Mouse (Mus musculus) gastrocnemius, postnatal 36 days (tissue): ENCODE results near the gene Efna1. TPM values are rescaled to one million over a fixed set of nuclear protein-coding genes. Genes with fewer than 3 reads are reported as not detected.

Experiments
- DNase-seq, 2 experiments: peaks; one replicate each; pipeline ENCODE4 v3.0.0; 2022
- intact Hi-C: fragments of 180-260 bp; cut with DNase I; formaldehyde crosslinking; loops from one replicate; pipeline ENCODE4 v1.15.1; 2025
- microRNA-seq, 2 experiments: library from miRNA; unstranded; fragments of <30 nt; microRNA quantifications; one replicate each; pipeline ENCODE4 v1.2.0; 2021
- total RNA-seq, 2 experiments: library from RNA; stranded (reverse); gene quantifications; 2 replicates each; pipeline ENCODE4 v1.2.3; 2021

Gene Efna1
- total RNA-seq, 2 experiments from 2014 or later = 10.1 to 11.5 TPM

DNA sequence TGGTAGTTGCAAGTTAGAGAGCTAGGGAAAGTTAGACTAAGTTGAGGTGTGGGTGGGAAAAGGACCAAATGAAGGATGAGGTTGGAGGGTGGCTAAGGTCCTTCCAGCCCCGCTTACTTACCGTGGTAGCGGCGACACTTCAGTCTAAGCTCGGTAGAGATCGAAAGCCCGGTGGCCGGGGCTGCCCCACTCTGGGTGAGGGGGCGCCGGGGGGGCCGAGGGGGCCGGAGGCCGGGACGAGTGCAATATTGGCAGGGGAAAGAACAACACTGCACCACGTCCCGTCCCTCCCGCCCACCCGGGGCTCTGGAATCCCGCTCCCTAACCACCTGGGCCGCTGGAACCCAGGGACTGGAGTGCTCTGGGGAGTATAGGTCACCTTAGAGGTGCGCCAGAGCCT, 54.0 kb downstream of the Efna1 start, which contains the start of gene Mtx1:
Gene Mtx1 (minus strand): TSS at position 189 of the 400 bp plus-strand sequence.
- intact Hi-C loops = no loop called here
- DNase-seq = no peak

DNA sequence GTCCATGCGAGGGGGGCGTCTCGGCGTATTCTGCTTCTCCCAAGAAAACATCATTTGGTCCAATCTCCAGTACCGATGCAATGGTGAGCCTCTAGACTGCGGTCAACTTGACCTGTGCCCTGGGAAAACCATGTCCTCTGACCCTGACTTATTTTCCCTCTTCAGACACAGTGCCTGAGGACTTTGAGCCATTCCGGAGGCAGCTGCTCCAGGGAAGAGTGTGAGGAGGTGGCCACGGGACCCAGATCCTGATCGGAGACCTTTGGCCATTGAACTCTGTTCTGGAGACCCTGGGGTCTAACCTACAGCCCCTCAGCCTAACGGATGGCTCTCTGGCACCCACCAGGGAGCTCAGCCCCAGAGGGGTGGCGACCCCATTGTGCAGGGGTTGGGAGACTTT, 54.6 kb downstream of the Efna1 start:
- no peak for DNase-seq
- intact Hi-C loops = no loop called here

DNA sequence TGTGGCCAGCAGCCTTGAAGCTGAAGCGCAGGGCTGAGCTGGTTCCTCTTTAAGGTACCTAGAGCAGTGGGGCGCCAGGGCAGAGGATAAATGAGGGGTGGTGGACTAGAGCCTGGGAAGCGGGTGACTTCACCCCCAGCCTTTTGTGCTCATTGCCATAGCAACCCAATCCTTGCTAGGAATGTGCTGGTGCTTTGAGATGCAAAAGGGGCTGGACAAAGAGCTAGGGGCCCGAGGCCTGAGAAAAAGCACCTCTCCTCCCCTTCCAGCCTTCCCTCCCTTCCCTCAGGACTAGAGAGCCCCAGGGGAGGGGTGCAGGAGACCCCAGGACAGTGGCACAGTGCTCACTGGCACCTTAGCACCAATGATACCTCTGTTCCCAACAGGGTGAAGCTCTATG, 55.0 kb downstream of the Efna1 start:
- no peak for DNase-seq
- intact Hi-C loops = no loop called here

DNA sequence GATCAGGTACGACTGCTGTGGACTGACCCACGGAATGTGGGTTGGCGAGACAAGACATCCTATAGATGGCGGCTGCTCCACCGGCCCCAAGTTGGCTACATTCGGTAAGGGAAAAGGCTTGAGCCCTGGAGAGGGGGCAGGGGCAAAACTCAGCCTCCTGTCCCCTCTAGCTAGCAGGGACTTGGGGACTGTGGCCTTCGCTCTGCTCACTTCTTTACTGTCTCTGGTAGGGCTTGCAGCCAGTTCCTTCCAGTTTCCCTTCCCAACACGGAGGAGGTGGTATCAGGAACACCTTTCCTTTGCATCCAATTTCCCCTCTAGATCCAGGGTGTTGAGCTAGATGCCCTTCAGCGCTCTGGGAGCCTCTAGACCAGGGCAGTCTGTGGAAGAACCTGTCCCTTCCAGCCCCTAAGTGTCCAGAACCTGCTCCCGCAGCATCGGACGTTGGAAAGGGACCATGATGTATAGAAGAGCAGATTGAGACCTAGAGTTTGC, 55.6 kb downstream of the Efna1 start:
- intact Hi-C loops = no loop called here
- DNase-seq = no peak

DNA sequence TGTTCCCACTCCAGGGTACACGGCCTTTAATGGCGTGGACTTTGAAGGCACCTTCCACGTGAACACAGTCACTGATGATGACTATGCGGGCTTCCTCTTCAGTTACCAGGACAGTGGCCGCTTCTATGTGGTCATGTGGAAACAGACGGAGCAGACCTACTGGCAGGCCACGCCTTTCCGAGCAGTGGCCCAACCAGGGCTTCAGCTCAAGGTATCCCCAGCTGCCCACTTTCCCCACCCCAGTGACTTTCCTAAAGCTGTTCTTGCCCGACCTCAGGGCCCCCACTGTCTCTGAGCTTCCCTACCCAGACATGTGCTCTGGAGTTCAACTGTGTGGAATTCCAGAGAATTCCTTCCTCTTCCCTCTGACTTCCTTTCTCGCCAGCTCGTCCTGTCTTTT, 56.1 kb downstream of the Efna1 start:
- intact Hi-C loops = no loop called here
- DNase-seq = no peak

Small RNA genes within 50 kb of the gene (microRNA-seq; reads per million reads assigned to microRNA genes)
- gene Mir92b = 2.2 to 31.5 reads per million in 2 experiments

Other genes starting within 250 kb of the Efna1 start
- gene Rusc1, start 187.8 kb downstream of the Efna1 start, total RNA-seq = 10 to 100 TPM; 14.8 to 15.7 TPM
- not detected for gene Gm43738, start 180.0 kb downstream of the Efna1 start, total RNA-seq
- 10 to 100 TPM; 23.2 to 27.5 TPM for gene Fdps, start 179.2 kb downstream of the Efna1 start, total RNA-seq
- not detected for gene Pklr, start 145.0 kb downstream of the Efna1 start, total RNA-seq
- gene Hcn3, start 120.9 kb downstream of the Efna1 start, total RNA-seq = under 1 TPM; 0.49 to 0.54 TPM
- 10 to 100 TPM; 15.0 to 16.5 TPM for gene Clk2, start 116.3 kb downstream of the Efna1 start, total RNA-seq
- 10 to 100 TPM; 33.8 to 36.0 TPM for gene Scamp3, start 103.7 kb downstream of the Efna1 start, total RNA-seq
- gene Fam189b, start 98.0 kb downstream of the Efna1 start, total RNA-seq = 10 to 100 TPM; 16.1 to 17.5 TPM
- gene Gba, start 78.2 kb downstream of the Efna1 start, total RNA-seq = 10 to 100 TPM; 18.2 to 18.6 TPM
- 1 to 10 TPM; 6.9 to 8.0 TPM for gene Thbs3, start 66.0 kb downstream of the Efna1 start, total RNA-seq
- 10 to 100 TPM; 40.2 to 41.0 TPM for gene Mtx1, start 54.1 kb downstream of the Efna1 start, total RNA-seq
- under 1 TPM; 0.20 TPM for gene Muc1, start 52.1 kb downstream of the Efna1 start, total RNA-seq
- 10 to 100 TPM; 58.3 to 63.3 TPM for gene Krtcap2, start 35.2 kb downstream of the Efna1 start, total RNA-seq
- gene Trim46, start 34.8 kb downstream of the Efna1 start, total RNA-seq = under 1 TPM; 0.15 to 0.17 TPM
- gene Dpm3, start 21.8 kb downstream of the Efna1 start, total RNA-seq = 10 to 100 TPM; 16.6 to 23.2 TPM
- 1 to 10 TPM; 8.3 to 9.1 TPM for gene Slc50a1, start 10.6 kb downstream of the Efna1 start, total RNA-seq
- not detected for gene Efna3, start 41.8 kb upstream of the Efna1 start, total RNA-seq
- gene Efna4, start 56.9 kb upstream of the Efna1 start, total RNA-seq = under 1 TPM in 1 of 2 experiments, not detected in 1; 0.15 TPM
- gene Adam15, start 68.9 kb upstream of the Efna1 start, total RNA-seq = 10 to 100 TPM; 15.8 to 23.2 TPM
- gene Dcst2, start 80.8 kb upstream of the Efna1 start, total RNA-seq = not detected
- not detected for gene Dcst1, start 84.1 kb upstream of the Efna1 start, total RNA-seq
- gene Zbtb7b, start 113.6 kb upstream of the Efna1 start, total RNA-seq = 10 to 100 TPM; 23.4 to 24.5 TPM
- under 1 TPM in 1 of 2 experiments, not detected in 1; 0.25 TPM for gene Lenep, start 121.7 kb upstream of the Efna1 start, total RNA-seq
- gene Flad1, start 130.7 kb upstream of the Efna1 start, total RNA-seq = 10 to 100 TPM; 36.7 to 43.6 TPM
- gene Cks1b, start 137.2 kb upstream of the Efna1 start, total RNA-seq = 1 to 10 TPM; 3.4 to 4.8 TPM
- gene Shc1, start 137.3 kb upstream of the Efna1 start, total RNA-seq = 10 to 100 TPM; 20.2 TPM
- 10 to 100 TPM in 1 of 2 experiments, 1 to 10 TPM in 1; 8.4 to 11.2 TPM for gene Pygo2, start 149.1 kb upstream of the Efna1 start, total RNA-seq
- 100 to 1,000 TPM; 190 to 193 TPM for gene Pbxip1, start 155.6 kb upstream of the Efna1 start, total RNA-seq
- gene Pmvk, start 173.4 kb upstream of the Efna1 start, total RNA-seq = 1 to 10 TPM; 6.3 to 6.6 TPM
- gene Kcnn3, start 239.0 kb upstream of the Efna1 start, total RNA-seq = 1 to 10 TPM; 1.6 to 2.0 TPM